Mouse (Mus musculus): Measurements from ENCODE around the gene Bcl6.

Gene Bcl6

GRCm38 (mm10) chr16:23988466-23989208 is at the start of gene Bcl6, which contains the start of gene Gm37419:
Gene Bcl6 (minus strand): TSS chr16:23988852.
Gene Gm37419 (plus strand): TSS chr16:23988482.
- DNase-seq (ENCODE audit: low spot score) = peak; percentile 84

DNA sequence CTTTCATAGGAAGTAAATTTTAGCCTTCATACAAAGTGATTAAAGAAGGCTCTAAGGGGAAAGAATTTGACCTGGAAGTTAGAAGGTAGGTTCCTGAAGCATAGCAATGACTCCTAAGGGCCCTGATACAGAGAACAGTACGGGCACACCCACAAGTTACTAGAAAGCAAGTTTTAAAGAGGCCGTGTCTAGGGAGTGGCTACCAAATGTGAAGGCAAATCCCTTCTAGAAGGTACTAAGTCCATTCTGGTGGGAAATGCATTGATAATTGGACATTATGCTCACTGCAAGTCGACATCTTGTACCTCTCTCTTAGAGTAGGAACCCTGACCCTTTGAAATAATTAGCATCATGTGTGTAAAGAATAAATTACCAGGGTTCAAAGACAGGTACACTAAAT is 47.7 kb upstream of the Bcl6 start:
- DNase-seq (ENCODE audit: low spot score) = no peak

GRCm38 (mm10) chr16:24035767-24036166 is 47.1 kb upstream of the Bcl6 start:
- DNase-seq (ENCODE audit: low spot score) = no peak

DNA sequence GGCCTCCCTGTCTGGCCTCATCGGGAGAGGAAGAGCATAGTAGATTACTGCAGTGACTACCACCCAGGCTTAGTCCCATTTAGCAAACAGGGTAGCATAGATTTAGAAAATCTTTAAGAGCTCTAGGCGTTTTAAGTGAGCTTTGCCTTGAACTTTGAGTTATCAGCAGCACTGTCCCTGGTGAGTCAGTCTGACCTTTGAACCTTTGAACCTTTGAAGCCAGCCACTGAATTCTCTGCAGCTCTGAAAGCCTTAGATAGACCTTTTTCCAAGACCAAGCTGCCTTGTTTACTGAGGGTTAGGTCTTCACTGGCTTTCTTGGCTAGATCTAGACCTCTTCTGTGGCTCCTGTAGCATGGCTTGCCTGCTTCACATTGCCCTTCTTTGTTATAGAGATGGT is 45.8 kb upstream of the Bcl6 start:
- no peak for DNase-seq (ENCODE audit: low spot score)

GRCm38 (mm10) chr16:24033259-24033658 is 44.6 kb upstream of the Bcl6 start:
- no peak for DNase-seq (ENCODE audit: low spot score)

- no peak for DNase-seq (ENCODE audit: low spot score)
Observed at GRCm38 (mm10) chr16:24029965-24030672, 41.5 kb upstream of the Bcl6 start.

- no peak for DNase-seq (ENCODE audit: low spot score)
Observed at GRCm38 (mm10) chr16:24025442-24025841, 36.8 kb upstream of the Bcl6 start.

DNA sequence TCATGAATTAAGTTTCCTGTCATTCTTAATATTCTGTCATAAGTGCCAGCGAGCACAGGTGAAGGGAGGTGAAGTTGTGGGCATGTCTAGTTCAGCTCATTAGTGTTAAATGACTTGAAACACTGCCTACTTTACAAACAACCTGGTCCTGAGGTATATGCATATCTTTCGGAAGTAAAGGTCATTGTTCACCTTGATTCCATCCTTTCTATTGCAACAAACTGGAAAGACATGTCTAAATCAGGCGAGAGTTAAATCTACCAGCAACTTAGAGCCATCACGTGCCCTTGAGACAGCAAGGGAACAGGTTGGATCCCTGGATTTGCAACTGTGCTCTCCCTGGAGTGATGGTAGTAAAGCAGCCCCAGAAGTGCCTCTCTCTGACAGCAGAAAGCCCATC is 34.0 kb upstream of the Bcl6 start:
- no peak for DNase-seq (ENCODE audit: low spot score)

DNA sequence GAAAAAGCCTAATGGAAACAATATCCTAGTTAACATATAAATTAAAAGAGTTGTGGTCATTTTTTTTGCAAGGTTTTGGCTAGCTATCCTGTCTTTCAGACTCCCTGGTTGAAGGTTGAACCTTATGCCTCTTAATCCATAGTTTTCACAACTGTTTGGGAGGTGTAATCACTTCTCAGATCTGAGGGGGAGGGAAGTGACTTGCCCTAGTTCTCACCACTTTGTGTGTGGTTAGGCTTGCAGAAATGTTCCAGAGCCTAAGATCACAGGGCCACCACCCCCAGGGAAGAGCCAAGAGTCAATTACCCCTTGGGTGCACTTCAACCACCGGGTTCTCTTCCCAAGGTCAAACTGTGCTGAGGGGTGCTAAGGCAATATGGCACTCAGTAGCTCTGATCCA is 33.1 kb upstream of the Bcl6 start:
- DNase-seq (ENCODE audit: low spot score) = no peak

- DNase-seq (ENCODE audit: low spot score) = no peak
Observed at GRCm38 (mm10) chr16:24016742-24017141, 28.1 kb upstream of the Bcl6 start.

DNA sequence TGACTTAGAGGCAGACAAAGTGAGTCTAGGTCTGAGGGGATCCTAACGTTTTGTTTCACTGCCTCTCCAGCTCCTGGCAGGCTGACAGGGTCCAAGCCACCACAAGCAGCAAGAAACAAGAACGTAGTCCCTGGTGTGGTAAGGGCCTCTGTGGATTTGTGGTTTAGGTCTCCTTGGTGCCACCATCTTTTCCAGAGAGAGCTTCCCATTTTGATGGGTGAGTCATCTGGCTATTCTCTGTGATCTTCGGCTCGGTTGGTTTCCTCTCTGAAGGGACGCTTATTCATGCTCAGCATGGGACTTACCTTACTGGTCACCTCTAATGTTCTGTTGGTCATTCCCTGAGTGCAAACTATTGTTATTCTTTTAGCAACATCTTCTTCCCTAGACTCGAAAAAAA is 27.6 kb upstream of the Bcl6 start:
- no peak for DNase-seq (ENCODE audit: low spot score)

- no peak for DNase-seq (ENCODE audit: low spot score)
Observed at GRCm38 (mm10) chr16:24014378-24014777, 25.7 kb upstream of the Bcl6 start.

- no peak for DNase-seq (ENCODE audit: low spot score)
Observed at GRCm38 (mm10) chr16:24012066-24012465, 23.4 kb upstream of the Bcl6 start.

DNA sequence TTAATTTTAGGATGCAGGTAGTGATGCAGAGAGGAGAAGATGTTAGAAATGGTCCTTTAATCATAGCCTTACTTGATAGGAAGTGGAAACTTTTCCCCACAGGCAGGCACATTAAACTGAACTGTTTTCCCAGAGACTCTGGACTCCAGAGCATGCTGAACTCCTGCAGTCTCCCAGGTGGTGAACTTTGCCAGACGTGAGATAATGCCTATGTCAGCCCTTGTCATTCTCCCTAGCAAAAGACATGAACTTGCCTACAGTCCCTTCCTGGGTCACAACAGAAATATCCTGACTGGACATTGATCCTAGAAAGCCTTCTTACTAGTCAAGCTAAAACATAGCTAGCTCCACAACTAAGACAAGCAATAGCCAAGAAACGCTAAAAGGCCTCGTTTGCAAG is 22.7 kb upstream of the Bcl6 start:
- DNase-seq (ENCODE audit: low spot score) = no peak

DNA sequence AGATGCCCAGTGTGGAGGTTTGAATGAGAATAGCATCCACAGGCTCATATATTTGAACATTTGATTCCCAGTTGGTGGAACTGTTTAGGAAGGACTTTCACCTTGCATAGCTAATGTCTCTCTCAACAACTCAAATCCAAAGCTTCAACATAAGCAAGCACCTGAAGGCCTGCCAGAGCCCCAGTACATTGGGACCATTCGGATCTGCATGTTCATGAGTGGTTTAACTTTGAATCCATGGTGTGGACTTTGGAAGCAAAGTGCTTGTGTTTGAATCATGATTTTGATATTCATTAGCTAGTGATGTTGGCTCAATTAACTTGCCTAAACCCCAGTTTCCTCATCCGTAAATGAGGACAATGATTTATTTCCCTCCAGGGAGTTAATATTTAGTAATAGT is 21.2 kb upstream of the Bcl6 start:
- DNase-seq (ENCODE audit: low spot score) = no peak

DNA sequence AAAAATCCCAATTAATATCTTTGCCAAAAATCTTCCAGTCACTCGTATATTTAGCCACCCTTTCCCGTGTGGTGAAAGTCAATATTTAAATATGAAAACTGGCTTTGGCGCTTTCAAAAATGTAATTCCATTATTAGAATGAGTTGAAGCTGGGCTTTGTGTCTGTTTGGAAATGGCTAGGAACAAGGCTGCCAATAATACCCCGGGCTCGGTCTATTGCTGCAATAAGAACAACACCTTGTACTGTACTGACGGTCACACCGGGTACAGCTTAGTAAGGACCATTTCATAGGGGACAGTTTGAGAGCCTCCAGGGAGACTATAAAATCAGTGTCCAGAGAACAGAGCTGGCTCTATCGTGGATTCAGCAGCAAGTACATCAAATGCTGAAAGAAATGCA is 17.3 kb upstream of the Bcl6 start:
- no peak for DNase-seq (ENCODE audit: low spot score)

DNA sequence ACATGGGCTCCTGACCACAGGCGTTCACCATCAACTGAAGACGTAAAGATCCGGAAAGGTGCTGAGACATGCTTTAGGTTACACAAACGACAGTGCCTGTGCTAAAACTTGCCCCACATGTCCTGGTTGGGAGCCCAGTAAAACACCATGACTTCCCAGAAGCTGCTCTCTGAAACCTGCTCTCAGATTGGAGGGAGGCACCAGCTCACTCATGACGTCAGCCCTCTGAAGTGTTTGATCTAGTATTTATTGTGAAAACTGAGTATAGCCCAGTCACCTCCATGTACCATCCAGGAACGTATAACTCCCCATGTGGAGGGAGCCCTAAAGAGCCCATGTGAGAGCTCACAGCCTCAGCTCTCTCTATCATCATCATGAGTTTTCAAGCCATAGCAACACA is 9.3 kb upstream of the Bcl6 start:
- DNase-seq (ENCODE audit: low spot score) = no peak

DNA sequence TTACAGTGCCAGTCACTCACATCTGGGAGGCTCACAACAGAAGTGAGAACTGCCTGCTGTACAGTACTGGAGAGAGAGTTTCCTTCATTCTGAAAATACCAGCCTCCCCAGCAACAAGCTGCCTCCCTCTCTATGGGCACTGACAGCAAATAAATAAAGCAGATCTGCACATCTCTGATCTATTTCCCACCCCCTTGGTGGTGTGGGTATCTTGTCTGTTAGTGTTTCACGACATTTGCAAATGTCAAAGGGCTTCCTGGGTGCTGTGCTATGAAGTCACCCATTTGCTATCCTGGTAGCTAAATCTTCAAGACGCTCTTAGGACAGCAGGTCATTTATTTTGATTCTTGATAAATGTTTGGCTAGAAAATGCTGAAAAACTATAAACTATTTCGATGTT is 8.6 kb upstream of the Bcl6 start:
- no peak for DNase-seq (ENCODE audit: low spot score)

DNA sequence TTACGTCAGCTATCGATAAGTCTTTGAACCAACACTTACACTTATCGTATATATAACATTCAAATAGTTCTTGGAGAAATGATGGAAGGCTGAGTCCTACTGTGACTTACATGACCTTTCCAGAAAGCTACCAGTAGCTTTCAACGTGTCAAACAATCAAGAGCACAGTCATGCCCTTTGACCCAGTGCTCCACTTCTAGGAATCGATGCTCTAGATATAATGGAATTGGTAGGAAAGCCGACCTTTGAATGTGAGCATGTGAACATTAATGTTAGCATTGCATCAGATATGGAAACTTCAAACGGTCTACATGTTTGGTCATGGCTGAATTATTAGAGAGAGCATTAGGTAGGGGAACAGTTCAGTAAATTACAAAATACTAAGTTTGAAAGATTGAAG is 7.7 kb upstream of the Bcl6 start:
- no peak for DNase-seq (ENCODE audit: low spot score)

DNA sequence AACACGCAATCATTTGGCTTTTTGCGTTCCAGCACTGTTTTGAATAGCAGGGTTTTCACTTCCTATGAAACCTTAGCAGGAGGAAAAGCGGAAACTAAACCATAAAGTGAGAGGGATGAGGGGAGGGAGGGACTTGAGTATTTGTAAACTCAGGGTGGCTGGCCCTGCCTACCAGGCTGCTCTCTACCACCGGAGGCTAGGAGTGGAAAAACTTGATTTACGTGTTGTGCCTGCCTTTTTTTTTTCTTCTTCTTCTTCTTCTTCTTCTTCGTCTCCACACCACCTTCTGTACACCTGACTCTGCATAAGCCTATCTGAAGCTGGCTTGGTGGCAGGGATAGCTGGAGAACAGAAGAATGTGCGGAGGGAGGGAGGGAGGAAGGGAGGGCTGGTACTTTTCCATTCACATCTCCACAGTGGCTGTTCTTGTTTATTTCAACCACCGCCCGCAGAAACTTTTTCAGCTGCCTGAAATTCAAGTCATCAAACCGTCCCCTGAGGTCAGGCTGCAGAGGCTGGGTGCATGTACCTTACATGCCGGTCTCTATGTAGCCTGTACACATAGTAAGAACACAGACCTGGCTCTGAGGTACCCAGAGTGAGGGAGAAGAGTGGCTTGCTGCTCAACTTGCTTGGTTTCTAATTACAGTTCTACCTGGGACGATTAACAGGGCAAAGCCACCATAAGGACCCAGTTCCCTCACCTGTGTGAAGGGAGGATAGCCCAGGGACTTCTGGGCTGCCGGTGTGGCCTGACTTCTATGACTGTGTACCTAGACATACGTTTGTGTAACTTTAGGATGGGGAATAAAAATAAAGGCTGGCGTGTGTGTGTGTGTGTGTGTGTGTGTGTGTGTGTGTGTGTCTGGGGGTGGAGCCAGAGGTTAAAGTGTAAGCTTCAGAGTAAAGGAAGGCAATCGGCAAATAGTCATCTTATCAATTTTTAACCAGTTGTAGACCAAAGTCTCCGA is 5.0 kb upstream of the Bcl6 start:
- no peak for DNase-seq (ENCODE audit: low spot score)

DNA sequence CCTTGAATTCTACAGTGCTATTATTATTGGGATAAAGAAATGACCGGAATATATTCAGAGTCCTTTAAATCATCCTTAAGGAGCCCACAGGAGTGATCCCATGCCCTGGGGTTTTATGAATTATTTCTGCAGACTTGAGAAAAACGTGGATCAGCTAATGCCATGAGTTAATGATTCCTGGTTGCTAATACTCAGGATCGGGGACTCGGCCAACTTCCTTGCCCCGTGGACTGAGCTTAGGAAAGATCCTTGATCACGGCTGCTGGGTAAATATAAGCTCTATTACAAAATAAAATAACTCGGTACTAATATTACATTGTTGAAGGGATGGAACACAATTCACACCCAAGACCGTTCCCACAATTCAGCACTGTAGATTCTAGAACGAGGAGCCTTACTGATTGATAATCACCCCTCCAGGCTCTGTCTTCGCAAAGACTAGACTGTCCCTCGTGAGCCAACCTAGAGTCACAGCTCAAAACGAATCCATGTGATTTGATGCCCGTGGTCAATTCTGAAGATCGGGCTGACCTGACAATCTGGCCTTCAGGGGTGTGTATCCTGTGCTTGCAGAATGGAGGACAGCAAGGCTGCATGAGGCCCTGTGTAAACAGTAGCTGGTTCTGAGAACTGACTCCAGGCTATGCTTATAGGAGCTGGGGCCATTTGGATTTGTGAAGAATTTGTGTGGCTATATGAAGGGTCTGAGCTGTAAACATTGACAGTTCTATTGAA is 3.4 kb upstream of the Bcl6 start:
- DNase-seq (ENCODE audit: low spot score) = no peak

DNA sequence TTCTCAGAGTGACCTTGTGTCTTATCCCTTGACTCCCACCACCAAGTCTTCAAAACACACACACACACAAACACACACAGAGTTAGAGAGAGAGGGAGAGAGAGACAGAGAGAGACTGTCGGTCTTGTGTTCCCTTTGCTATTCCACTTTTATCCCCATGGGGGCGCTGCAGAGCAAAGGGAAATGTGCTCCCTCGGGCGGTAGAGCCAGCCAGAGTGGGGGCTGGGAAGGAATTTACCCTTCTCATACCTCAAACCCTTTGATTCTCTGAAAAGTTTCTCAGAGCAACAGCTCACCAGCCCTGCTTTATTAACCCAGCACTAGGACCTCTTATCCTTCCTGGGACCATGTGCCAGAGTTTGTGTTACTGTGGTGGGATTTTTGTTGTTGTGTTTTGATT is 2.5 kb upstream of the Bcl6 start:
- peak; percentile 72 for DNase-seq (ENCODE audit: low spot score)
